Mouse (Mus musculus): ENCODE results near the gene Bcl2a1d.

GRCm38 (mm10) chr9:88706700-88707099 is 25.0 kb downstream of the Bcl2a1d start:
- TF ChIP-seq POLR2A (IDR thresholded peaks at IDR 0.05; ENCODE audit: insufficient read length, low read depth) (no peak), SRF (IDR thresholded peaks at IDR 0.05; ENCODE audit: control insufficient read depth, insufficient read length, low read depth) (no peak), CEBPB (IDR thresholded peaks at IDR 0.05; ENCODE audit: insufficient read depth, poor library complexity, severe bottlenecking) (no peak), MAX (IDR thresholded peaks at IDR 0.05; ENCODE audit: low read depth) (no peak), USF1 (IDR thresholded peaks at IDR 0.05; ENCODE audit: low read depth) (no peak), TCF12 (IDR thresholded peaks at IDR 0.05; ENCODE audit: insufficient read depth, poor library complexity, severe bottlenecking) (no peak)

Data from myocyte (in vitro differentiated cells).